Mouse (Mus musculus): ENCODE measurements around the gene Chpf2.
"Not testable (repeated sequence)": the region's sequence is repeated elsewhere in the genome, so short reads cannot be mapped to it uniquely, and the experiment has no call there.

Gene Chpf2

GRCm38 (mm10) chr5:24586547-24587199, at the start of gene Chpf2:
Chpf2 (plus strand) TSS chr5:24586741.
- DNase-seq (ENCODE audit: low spot score in 2 of 2): peak; percentile 63 to 84

DNA sequence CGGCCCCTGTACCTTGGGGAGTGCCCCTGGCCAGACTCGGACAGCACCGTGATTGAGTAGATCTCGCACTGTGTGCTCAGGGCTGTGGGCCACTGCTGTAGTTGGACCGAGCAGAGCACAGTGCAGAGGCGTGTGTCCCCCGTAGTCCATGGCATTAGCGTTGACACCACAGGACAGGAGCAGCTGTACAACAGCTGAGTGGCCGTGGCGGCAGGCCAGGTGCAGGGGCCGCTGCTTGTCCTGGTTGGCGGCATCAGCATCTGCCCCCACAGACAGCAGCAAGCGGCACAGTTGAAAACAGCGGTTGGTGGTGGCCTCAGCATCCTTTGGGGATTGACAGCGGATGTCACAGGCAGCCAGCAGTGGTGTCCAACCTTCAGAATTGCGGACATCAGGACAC, 48.9 kb upstream of the Chpf2 start:
- no peak for DNase-seq (ENCODE audit: low spot score in 2 of 2)

GRCm38 (mm10) chr5:24539571-24540296, 46.8 kb upstream of the Chpf2 start:
- no peak for DNase-seq (ENCODE audit: low spot score in 2 of 2)

GRCm38 (mm10) chr5:24540387-24541143, 46.0 kb upstream of the Chpf2 start, which contains the start of gene Asb10:
Asb10 (minus strand) TSS chr5:24540978.
- DNase-seq (ENCODE audit: low spot score in 2 of 2): peak in 1 of 2 experiments; percentile 38

DNA sequence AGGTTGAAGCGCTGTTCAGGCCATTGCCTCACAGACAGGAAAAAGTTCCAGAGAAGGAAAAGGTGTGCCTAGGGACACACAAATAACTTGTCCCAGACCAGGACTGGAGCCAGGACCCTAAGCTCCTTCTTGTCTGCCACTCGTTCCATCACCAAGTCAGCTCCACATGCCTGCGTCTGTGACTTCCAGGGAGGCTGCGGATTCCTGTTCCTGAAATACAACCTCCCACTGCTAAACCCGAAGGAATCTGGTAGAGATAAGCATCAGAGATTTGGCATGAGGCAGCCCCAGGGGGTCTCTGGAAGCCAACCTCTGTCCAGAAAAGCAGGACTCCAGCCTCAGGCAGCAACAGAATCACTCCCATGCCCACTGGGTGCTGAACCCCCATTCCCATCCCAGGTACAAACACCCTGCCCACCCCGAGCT, 45.4 kb upstream of the Chpf2 start:
- DNase-seq (ENCODE audit: low spot score in 2 of 2): no peak

GRCm38 (mm10) chr5:24542643-24543042, 43.9 kb upstream of the Chpf2 start:
- no peak for DNase-seq (ENCODE audit: low spot score in 2 of 2)

DNA sequence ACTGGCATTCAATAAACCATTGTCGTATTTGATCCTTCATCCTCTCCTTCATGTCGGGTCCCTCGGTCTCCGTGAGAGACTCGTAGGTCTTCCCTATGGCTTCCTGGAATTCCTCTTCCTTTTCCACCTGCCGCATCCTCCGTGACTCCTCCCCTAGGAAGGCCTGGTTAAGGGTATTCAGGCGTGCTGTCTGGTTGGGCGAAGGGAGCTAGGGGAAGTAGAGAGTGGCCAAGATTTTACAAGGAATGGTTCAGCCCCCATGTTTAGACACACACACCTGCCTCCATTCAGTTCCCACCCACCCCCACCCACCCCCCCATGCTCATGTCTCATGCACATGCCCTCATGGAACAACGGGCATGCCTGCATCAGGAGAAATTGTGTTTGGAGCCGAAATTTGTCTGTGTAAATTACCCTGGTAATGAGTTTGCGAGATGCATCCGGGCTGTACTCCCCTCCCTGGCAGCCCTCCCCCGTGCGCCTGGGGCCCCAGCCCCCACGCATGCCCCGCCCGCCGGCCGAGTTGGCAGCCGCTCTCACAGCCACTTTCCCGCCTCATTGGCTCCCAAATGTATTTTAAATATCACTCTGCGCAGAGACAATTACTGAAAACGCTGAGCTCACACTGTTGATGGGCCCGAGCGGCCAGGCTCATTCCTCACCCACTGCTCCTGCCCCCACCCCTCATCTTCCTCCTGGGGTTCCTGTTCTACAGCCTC, 35.8 kb upstream of the Chpf2 start:
- peak in 1 of 2 experiments; percentile 35 for DNase-seq (ENCODE audit: low spot score in 2 of 2)

DNA sequence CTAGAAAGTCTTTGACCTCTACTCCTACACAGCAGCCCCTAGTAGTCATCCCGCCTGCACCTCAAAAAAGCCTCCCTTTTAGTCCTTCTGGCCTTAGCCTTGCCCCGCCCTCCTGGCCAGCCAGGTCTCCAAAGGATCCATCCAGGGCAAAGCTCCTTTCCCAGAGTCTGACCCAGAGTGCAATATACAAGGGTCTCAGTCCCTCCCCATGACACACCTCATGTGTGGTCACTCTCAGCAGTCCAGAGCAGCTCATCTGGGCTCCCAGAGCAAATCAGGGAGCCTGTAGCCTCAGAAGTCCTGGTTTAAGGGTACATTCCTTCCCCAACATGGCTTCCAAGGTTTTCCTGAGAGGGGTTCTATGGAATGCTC, 35.2 kb upstream of the Chpf2 start:
- no peak for DNase-seq (ENCODE audit: low spot score in 2 of 2)

GRCm38 (mm10) chr5:24553621-24554244, 32.8 kb upstream of the Chpf2 start:
- no peak for DNase-seq (ENCODE audit: low spot score in 2 of 2)

DNA sequence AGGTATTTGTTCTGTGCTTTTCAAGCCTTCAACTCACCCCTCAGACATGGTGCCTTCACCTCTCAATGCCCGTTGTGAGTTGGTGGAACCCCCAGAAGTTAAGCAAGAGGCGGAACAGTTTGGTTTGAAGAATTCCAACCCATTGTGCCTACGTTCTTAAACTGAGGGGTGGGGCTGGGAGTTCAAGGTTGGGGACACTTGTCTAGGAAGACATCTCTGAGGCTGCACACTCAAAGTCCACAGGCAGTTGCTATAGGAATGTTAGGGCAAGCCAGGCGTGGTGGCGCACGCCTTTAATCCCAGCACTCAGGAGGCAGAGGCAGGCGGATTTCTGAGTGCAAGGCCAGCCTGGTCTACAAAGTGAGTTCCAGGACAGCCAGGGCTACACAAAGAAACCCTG, 31.2 kb upstream of the Chpf2 start:
- DNase-seq (ENCODE audit: low spot score in 2 of 2): not testable (repeated sequence)

DNA sequence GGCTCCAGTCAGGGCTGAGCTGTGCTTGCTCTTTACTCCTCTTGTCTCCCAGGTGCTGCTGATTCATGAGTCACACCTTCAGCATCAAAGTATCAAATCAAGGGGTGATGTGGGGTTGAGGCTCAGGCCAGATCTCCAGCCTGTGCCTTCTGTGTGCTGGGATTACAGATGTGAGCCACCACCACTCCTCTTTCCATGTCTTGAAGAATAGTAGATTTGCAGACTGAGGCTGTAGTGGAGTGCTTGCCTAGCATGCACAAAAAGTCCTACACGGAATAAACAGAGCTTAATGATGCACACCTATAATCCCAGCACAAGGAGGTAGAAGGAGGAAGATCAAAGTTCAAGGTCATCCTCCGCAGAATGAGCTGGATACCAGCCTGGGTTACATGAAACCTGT, 29.8 kb upstream of the Chpf2 start, which contains the start of gene 4931409K22Rik:
4931409K22Rik (minus strand) TSS at position 101 of the 400 bp plus-strand sequence.
- no peak for DNase-seq (ENCODE audit: low spot score in 2 of 2)

DNA sequence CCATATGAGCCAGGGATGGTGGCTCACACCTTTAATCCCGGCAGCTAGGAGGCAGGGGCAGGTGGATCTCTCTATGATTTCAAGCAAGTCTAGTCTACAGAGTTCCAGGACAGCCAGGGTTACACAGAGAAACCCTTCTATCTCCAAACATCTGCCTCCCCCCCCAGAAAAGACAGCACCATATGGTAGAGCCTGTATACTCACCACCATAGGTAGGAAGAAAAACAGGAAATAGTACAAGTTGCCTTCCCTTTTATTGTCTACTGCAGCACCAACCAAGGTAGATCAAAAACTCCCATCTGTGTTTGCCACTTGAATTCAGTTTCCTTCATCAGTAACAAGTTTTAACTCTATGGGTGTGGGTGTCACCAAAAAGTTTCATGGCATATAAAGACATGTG, 10.6 kb upstream of the Chpf2 start:
- no peak for DNase-seq (ENCODE audit: low spot score in 2 of 2)

GRCm38 (mm10) chr5:24576801-24577182, 9.7 kb upstream of the Chpf2 start:
- peak in 1 of 2 experiments; percentile 59 for DNase-seq (ENCODE audit: low spot score in 2 of 2)

DNA sequence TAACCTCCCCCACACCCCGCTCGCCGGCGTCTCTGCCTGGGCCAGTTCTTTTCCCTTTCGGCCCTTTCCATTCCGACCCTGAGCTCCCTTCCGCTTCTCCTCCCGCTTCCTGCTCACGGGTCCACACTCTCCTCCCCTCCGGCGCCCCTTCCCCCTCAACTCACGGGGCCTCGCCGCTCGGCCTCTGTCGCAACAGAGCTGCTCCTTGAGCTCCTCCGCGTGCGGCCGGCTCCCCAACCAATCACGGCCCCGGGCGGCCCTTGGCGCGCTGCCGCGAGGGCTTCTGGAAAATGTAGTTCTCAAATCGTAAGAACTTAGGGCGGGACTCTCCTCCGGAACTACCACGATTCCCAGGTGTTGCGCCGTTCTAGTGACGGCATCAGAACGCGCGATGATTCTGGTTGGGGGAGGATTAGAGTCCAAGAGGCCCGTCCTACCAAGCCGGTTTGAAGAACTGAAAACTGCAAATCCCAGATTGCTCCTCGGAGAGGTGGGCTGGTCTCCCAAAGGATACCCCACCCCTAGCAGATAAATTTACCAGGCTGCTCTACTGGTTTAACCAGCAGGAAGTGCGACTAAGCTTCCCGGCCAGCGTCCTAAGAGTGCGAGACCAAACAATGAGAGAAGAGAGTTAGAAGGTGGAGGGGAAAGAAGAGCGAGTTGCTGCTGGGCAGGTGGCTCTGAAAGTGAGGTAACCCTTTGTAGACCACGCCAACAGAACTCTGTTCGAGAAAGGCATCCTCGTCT, 9.2 kb upstream of the Chpf2 start, which contains the start of gene Abcf2:
Abcf2 (minus strand) TSS at position 285 of the 747 bp plus-strand sequence.
- DNase-seq (ENCODE audit: low spot score in 2 of 2): peak; percentile 98 to 99

DNA sequence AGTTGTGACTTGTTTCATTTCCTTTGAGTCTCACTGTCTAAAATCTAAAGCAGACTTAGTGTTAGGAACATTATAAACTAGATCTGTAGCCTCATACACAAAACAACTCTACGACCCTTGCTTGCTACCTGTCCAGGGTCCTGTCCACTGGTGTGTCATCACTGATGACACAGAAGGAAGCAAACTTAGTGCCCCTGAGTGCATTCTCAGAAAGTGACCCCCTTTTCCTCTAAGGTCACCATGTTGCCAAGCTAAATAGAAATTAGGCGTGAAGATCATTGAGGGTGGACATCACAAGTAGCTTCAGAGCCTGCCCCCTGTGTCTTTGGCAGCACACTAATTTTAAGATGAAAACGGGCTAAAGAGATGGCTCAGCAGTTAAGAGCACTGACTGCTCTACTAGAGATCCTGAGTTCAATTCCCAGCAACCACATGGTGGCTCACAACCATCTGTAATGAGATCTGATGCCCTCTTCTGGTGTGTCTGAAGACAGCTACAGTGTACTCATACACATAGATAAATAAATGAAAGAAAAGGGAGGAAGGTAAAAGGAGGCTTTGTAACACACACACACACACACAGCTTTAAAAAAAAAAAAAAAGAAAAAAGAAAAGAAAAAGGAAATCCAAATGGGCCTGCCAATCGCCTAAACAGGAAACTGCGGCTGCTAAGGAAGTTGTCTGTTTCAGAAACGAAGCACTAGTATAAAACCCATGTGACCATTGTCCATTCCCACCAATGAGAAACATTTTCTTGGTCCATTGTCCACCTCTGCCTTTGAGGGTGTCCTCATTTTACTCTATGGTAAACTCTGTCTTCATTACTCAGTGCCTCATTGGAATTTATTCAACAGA, 8.2 kb upstream of the Chpf2 start:
- DNase-seq (ENCODE audit: low spot score in 2 of 2): no peak

- no peak for DNase-seq (ENCODE audit: low spot score in 2 of 2)
These were observed 435 bp upstream of the Chpf2 start for GRCm38 (mm10) chr5:24586106-24586505.

GRCm38 (mm10) chr5:24587200-24587577, 648 bp downstream of the Chpf2 start:
- DNase-seq (ENCODE audit: low spot score in 2 of 2): no peak

- DNase-seq (ENCODE audit: low spot score in 2 of 2): no peak
These were observed 3.3 kb downstream of the Chpf2 start for GRCm38 (mm10) chr5:24589511-24590500.

All from spleen, postnatal 10 days (tissue).